Mouse (Mus musculus): ENCODE results near the gene Kyat1. TPM values are rescaled to one million over a fixed set of nuclear protein-coding genes. Genes with fewer than 3 reads are reported as not detected.

Kyat1 gene
- polyA plus RNA-seq, 1 experiment from 2014 or later = 8.3 TPM

GRCm38 (mm10) chr2:30207886-30208285 is 2.2 kb upstream of the Kyat1 start:
- DNase-seq (ENCODE audit: low spot score) = no peak
- H3K9me3 ChIP-seq = no peaks in the 10 kb centered on the region
- peaks cover 19% of the 10 kb centered on the region for H3K4me1 ChIP-seq
- H3K36me3 ChIP-seq (replicated peaks) = no peaks in the 10 kb centered on the region
- H3K27ac ChIP-seq (replicated peaks) = no peak overlapping the region
- WGBS = 69% methylated on average over 5 of the region's 5 CpGs
- H3K27me3 ChIP-seq (replicated peaks; ENCODE audit: low read depth, poor library complexity, severe bottlenecking) = no peaks in the 10 kb centered on the region
- H3K4me3 ChIP-seq = no peak overlapping the region

GRCm38 (mm10) chr2:30207401-30207800 is 1.8 kb upstream of the Kyat1 start:
- Histone ChIP-seq H3K27ac (replicated peaks) (no peak overlapping the region), H3K4me1 (peaks cover 19% of the 10 kb centered on the region), H3K27me3 (replicated peaks; ENCODE audit: low read depth, poor library complexity, severe bottlenecking) (no peaks in the 10 kb centered on the region), H3K36me3 (replicated peaks) (no peaks in the 10 kb centered on the region), H3K4me3 (no peak overlapping the region), H3K9me3 (no peaks in the 10 kb centered on the region)
- WGBS = 83% methylated on average over 4 of the region's 4 CpGs
- no peak for DNase-seq (ENCODE audit: low spot score)

GRCm38 (mm10) chr2:30205255-30205628 is 405 bp downstream of the Kyat1 start:
- 4% methylated on average over 13 of the region's 13 CpGs for WGBS
- Histone ChIP-seq H3K27me3 (replicated peaks; ENCODE audit: low read depth, poor library complexity, severe bottlenecking) (no peaks in the 10 kb centered on the region), H3K4me1 (peaks cover 19% of the 10 kb centered on the region), H3K4me3 (peak overlapping the region; percentile 81), H3K36me3 (replicated peaks) (no peaks in the 10 kb centered on the region), H3K27ac (replicated peaks) (peak overlapping the region; percentile 77), H3K9me3 (no peaks in the 10 kb centered on the region)
- DNase-seq (ENCODE audit: low spot score) = no peak

- peak; percentile 36 for DNase-seq (ENCODE audit: low spot score)
- no peaks in the 10 kb centered on the region for H3K9me3 ChIP-seq
- no peaks in the 10 kb centered on the region for H3K27me3 ChIP-seq (replicated peaks; ENCODE audit: low read depth, poor library complexity, severe bottlenecking)
- no peak overlapping the region for H3K27ac ChIP-seq (replicated peaks)
- no peaks in the 10 kb centered on the region for H3K36me3 ChIP-seq (replicated peaks)
- 80% methylated on average over 7 of the region's 7 CpGs for WGBS
- H3K4me1 ChIP-seq = peaks cover 19% of the 10 kb centered on the region
- H3K4me3 ChIP-seq = no peak overlapping the region
Measured at GRCm38 (mm10) chr2:30203439-30203838, 2.2 kb downstream of the Kyat1 start.

GRCm38 (mm10) chr2:30200388-30200925 is 5.2 kb downstream of the Kyat1 start:
- H3K36me3 ChIP-seq (replicated peaks) = no peaks in the 10 kb centered on the region
- H3K4me3 ChIP-seq = no peak overlapping the region
- no peak overlapping the region for H3K27ac ChIP-seq (replicated peaks)
- peaks cover 6% of the 10 kb centered on the region for H3K4me1 ChIP-seq
- no peak for DNase-seq (ENCODE audit: low spot score)
- no peaks in the 10 kb centered on the region for H3K27me3 ChIP-seq (replicated peaks; ENCODE audit: low read depth, poor library complexity, severe bottlenecking)
- 86% methylated on average over 5 of the region's 5 CpGs for WGBS
- no peaks in the 10 kb centered on the region for H3K9me3 ChIP-seq

- no peak overlapping the region for H3K4me3 ChIP-seq
- WGBS = 74% methylated on average over 1 of the region's 1 CpGs
- no peak for DNase-seq (ENCODE audit: low spot score)
- H3K27ac ChIP-seq (replicated peaks) = no peak overlapping the region
- H3K9me3 ChIP-seq = no peaks in the 10 kb centered on the region
- no peaks in the 10 kb centered on the region for H3K27me3 ChIP-seq (replicated peaks; ENCODE audit: low read depth, poor library complexity, severe bottlenecking)
- peaks cover 6% of the 10 kb centered on the region for H3K4me1 ChIP-seq
- H3K36me3 ChIP-seq (replicated peaks) = no peaks in the 10 kb centered on the region
Measured at GRCm38 (mm10) chr2:30199984-30200383, 5.7 kb downstream of the Kyat1 start.

- Histone ChIP-seq H3K4me1 (0 out of 2 replicates have a peak, but pooled peaks cover 3% of the 10 kb centered on the region), H3K36me3 (replicated peaks) (no peaks in the 10 kb centered on the region), H3K4me3 (no peak overlapping the region), H3K27me3 (replicated peaks; ENCODE audit: low read depth, poor library complexity, severe bottlenecking) (no peaks in the 10 kb centered on the region), H3K27ac (replicated peaks) (no peak overlapping the region), H3K9me3 (no peaks in the 10 kb centered on the region)
- WGBS = 65% methylated on average over 4 of the region's 4 CpGs
- DNase-seq (ENCODE audit: low spot score) = no peak
Measured at GRCm38 (mm10) chr2:30198021-30198420, 7.6 kb downstream of the Kyat1 start.

- Histone ChIP-seq H3K9me3 (no peaks in the 10 kb centered on the region), H3K4me1 (0 out of 2 replicates have a peak, but pooled peaks cover 3% of the 10 kb centered on the region), H3K36me3 (replicated peaks) (peaks cover 7% of the 10 kb centered on the region; the same call in 1 of the 2 replicates), H3K27me3 (replicated peaks; ENCODE audit: low read depth, poor library complexity, severe bottlenecking) (no peaks in the 10 kb centered on the region), H3K27ac (replicated peaks) (no peak overlapping the region), H3K4me3 (no peak overlapping the region)
- no peak for DNase-seq (ENCODE audit: low spot score)
- WGBS = 87% methylated on average over 3 of the region's 3 CpGs
Measured at GRCm38 (mm10) chr2:30194656-30195055, 11.0 kb downstream of the Kyat1 start.

GRCm38 (mm10) chr2:30191790-30192580 is 13.7 kb downstream of the Kyat1 start:
- peaks cover 7% of the 10 kb centered on the region; the same call in 1 of the 2 replicates for H3K36me3 ChIP-seq (replicated peaks)
- WGBS = 88% methylated on average over 12 of the region's 12 CpGs
- 0 out of 2 replicates have a peak, but pooled peaks cover 3% of the 10 kb centered on the region for H3K4me1 ChIP-seq
- H3K9me3 ChIP-seq = no peaks in the 10 kb centered on the region
- no peak overlapping the region for H3K27ac ChIP-seq (replicated peaks)
- no peak for DNase-seq (ENCODE audit: low spot score)
- no peaks in the 10 kb centered on the region for H3K27me3 ChIP-seq (replicated peaks; ENCODE audit: low read depth, poor library complexity, severe bottlenecking)
- H3K4me3 ChIP-seq = no peak overlapping the region

GRCm38 (mm10) chr2:30185681-30186080 is 20.0 kb downstream of the Kyat1 start:
- no peaks in the 10 kb centered on the region for H3K27me3 ChIP-seq (replicated peaks; ENCODE audit: low read depth, poor library complexity, severe bottlenecking)
- H3K4me1 ChIP-seq = no peaks in the 10 kb centered on the region
- 0 out of 2 replicates have a peak, but pooled peaks cover 2% of the 10 kb centered on the region for H3K9me3 ChIP-seq
- peaks cover 16% of the 10 kb centered on the region; the same call in 1 of the 2 replicates for H3K36me3 ChIP-seq (replicated peaks)
- DNase-seq (ENCODE audit: low spot score) = no peak
- H3K27ac ChIP-seq (replicated peaks) = no peak overlapping the region
- 83% methylated on average over 3 of the region's 3 CpGs for WGBS
- H3K4me3 ChIP-seq = no peak overlapping the region

GRCm38 (mm10) chr2:30185276-30185675 is 20.4 kb downstream of the Kyat1 start:
- no peak overlapping the region for H3K4me3 ChIP-seq
- no peak overlapping the region for H3K27ac ChIP-seq (replicated peaks)
- no peaks in the 10 kb centered on the region for H3K27me3 ChIP-seq (replicated peaks; ENCODE audit: low read depth, poor library complexity, severe bottlenecking)
- peaks cover 16% of the 10 kb centered on the region; the same call in 1 of the 2 replicates for H3K36me3 ChIP-seq (replicated peaks)
- H3K4me1 ChIP-seq = no peaks in the 10 kb centered on the region
- 0 out of 2 replicates have a peak, but pooled peaks cover 2% of the 10 kb centered on the region for H3K9me3 ChIP-seq
- 90% methylated on average over 6 of the region's 6 CpGs for WGBS
- no peak for DNase-seq (ENCODE audit: low spot score)

GRCm38 (mm10) chr2:30183721-30184120 is 21.9 kb downstream of the Kyat1 start:
- H3K9me3 ChIP-seq = 0 out of 2 replicates have a peak, but pooled peaks cover 2% of the 10 kb centered on the region
- H3K27ac ChIP-seq (replicated peaks) = no peak overlapping the region
- H3K4me3 ChIP-seq = no peak overlapping the region
- H3K4me1 ChIP-seq = no peaks in the 10 kb centered on the region
- peaks cover 16% of the 10 kb centered on the region; the same call in 1 of the 2 replicates for H3K36me3 ChIP-seq (replicated peaks)
- H3K27me3 ChIP-seq (replicated peaks; ENCODE audit: low read depth, poor library complexity, severe bottlenecking) = no peaks in the 10 kb centered on the region
- no peak for DNase-seq (ENCODE audit: low spot score)
- 78% methylated on average over 3 of the region's 3 CpGs for WGBS

- no peak for DNase-seq (ENCODE audit: low spot score)
- H3K27me3 ChIP-seq (replicated peaks; ENCODE audit: low read depth, poor library complexity, severe bottlenecking) = no peaks in the 10 kb centered on the region
- no peak overlapping the region for H3K27ac ChIP-seq (replicated peaks)
- H3K4me3 ChIP-seq = no peak overlapping the region
- 88% methylated on average over 2 of the region's 2 CpGs for WGBS
- 0 out of 2 replicates have a peak, but pooled peaks cover 2% of the 10 kb centered on the region for H3K9me3 ChIP-seq
- peaks cover 6% of the 10 kb centered on the region for H3K4me1 ChIP-seq
- H3K36me3 ChIP-seq (replicated peaks) = peaks cover 16% of the 10 kb centered on the region; the same call in 1 of the 2 replicates
Measured at GRCm38 (mm10) chr2:30182424-30182823, 23.2 kb downstream of the Kyat1 start.

Data from embryonic facial prominence, embryonic 10.5 days (tissue).